Comparison of ENCODE assay signal across 9 mouse cellular contexts in the genomic region with DNA sequence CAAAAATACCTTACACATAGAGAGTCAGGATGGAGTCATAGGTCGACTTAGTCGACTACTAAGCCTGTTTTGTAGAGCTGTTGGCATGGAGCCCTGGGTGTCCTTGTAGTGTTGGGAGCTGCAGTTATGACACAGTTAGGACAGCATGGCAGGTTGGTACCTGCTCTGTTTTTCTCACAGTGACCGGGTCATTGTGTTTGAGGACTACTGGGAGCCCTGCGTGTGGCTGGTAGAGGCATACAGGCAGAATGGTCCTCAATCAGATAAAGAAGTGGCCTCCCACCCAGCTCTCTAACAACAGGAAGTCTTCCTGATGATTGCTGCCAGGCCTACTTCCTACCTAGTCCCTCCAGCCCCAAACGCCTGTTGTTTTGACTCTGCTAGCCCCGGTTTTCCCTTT. TPM values are rescaled to one million over a fixed set of nuclear protein-coding genes. Genes with fewer than 3 reads are reported as not detected.
DNase-seq lines count a peak whose midpoint lies in the region; ATAC-seq lines count a peak whose summit lies in the region.
"Had no signal": no experiment of that assay in that cellular context is flagged by ENCODE, and none has a peak within 500 bp of the region (broad histone marks: within the 10 kb centered on the region; RNA-seq: fewer than 3 reads in every experiment).

No protein-coding gene starts in this region.

- H3K36me3 ChIP-seq in lung, embryonic 15.5 days = no peaks in the 10 kb centered on the region
- H3K36me3 ChIP-seq in heart, embryonic 11.5 days (ENCODE audit: control insufficient read depth, insufficient read depth, low read length) = no peaks in the 10 kb centered on the region
- peaks cover 5% of the 10 kb centered on the region; the same call in 1 of the 2 replicates for H3K36me3 ChIP-seq in kidney, embryonic 15.5 days
- no peaks in the 10 kb centered on the region for H3K36me3 ChIP-seq in midbrain, embryonic 16.5 days (ENCODE audit: control insufficient read depth, insufficient read depth, low read length)

- no peaks in the 10 kb centered on the region for H3K9me3 ChIP-seq in lung, embryonic 15.5 days
- no peaks in the 10 kb centered on the region for H3K9me3 ChIP-seq in heart, embryonic 11.5 days (replicated peaks; ENCODE audit: control insufficient read depth, low read length)
- H3K9me3 ChIP-seq in kidney, embryonic 15.5 days (replicated peaks) = no peaks in the 10 kb centered on the region
- H3K9me3 ChIP-seq in midbrain, embryonic 16.5 days (replicated peaks; ENCODE audit: control insufficient read depth, low read length, poor library complexity, severe bottlenecking) = no peaks in the 10 kb centered on the region

- H3K4me1 ChIP-seq in lung, embryonic 15.5 days = peaks cover 52% of the 10 kb centered on the region
- H3K4me1 ChIP-seq in heart, embryonic 11.5 days (ENCODE audit: control insufficient read depth, insufficient read depth, low read length) = peaks cover 54% of the 10 kb centered on the region
- H3K4me1 ChIP-seq in kidney, embryonic 15.5 days = peaks cover 58% of the 10 kb centered on the region
- H3K4me1 ChIP-seq in midbrain, embryonic 16.5 days (ENCODE audit: control insufficient read depth, insufficient read depth, low read length) = peaks cover 17% of the 10 kb centered on the region; the same call in 1 of the 2 replicates

- H3K27me3 ChIP-seq in lung, embryonic 15.5 days = no peaks in the 10 kb centered on the region
- H3K27me3 ChIP-seq in heart, embryonic 11.5 days (ENCODE audit: control insufficient read depth, insufficient read depth, low read length) = no peaks in the 10 kb centered on the region
- no peaks in the 10 kb centered on the region for H3K27me3 ChIP-seq in kidney, embryonic 15.5 days
- H3K27me3 ChIP-seq in midbrain, embryonic 16.5 days (ENCODE audit: control insufficient read depth, insufficient read depth, low read depth, low read length) = no peaks in the 10 kb centered on the region

- H3K27ac ChIP-seq in lung, embryonic 15.5 days = no peak overlapping the region; the same call in 1 of the 2 replicates
- peak overlapping the region; percentile 46; the same call in 1 of the 2 replicates for H3K27ac ChIP-seq in heart, embryonic 11.5 days (ENCODE audit: low read depth, low read length)
- H3K27ac ChIP-seq in kidney, embryonic 15.5 days = peak overlapping the region; percentile 45
- H3K27ac ChIP-seq in midbrain, embryonic 16.5 days (ENCODE audit: low read length) = no peak overlapping the region

- H3K4me2 ChIP-seq in lung, embryonic 15.5 days = 0 out of 2 replicates have a peak overlapping the region, but pooled peaks have one; percentile 5
- no peak overlapping the region for H3K4me2 ChIP-seq in heart, embryonic 11.5 days
- H3K4me2 ChIP-seq in kidney, embryonic 15.5 days = no peak overlapping the region
- H3K4me2 ChIP-seq in midbrain, embryonic 16.5 days (ENCODE audit: low read length) = no peak overlapping the region

- no peak for DNase-seq in lung, postnatal 4 days
- peak; percentile 88 for DNase-seq in adrenal gland, adult 8-10 months
- DNase-seq in frontal cortex, postnatal 10 days (ENCODE audit: low spot score in 2 of 2) = no peak

- H3K9ac ChIP-seq in lung, embryonic 15.5 days = no peak overlapping the region
- H3K9ac ChIP-seq in heart, embryonic 11.5 days (ENCODE audit: low read depth, low read length) = no peak overlapping the region
- H3K9ac ChIP-seq in kidney, embryonic 15.5 days = no peak overlapping the region
- no peak overlapping the region for H3K9ac ChIP-seq in midbrain, embryonic 16.5 days (ENCODE audit: low read depth, low read length)

- no peak overlapping the region for H3K4me3 ChIP-seq in lung, embryonic 15.5 days
- no peak overlapping the region for H3K4me3 ChIP-seq in heart, embryonic 11.5 days (ENCODE audit: low read depth, low read length)
- H3K4me3 ChIP-seq in kidney, embryonic 15.5 days (replicated peaks) = no peak overlapping the region
- H3K4me3 ChIP-seq in midbrain, embryonic 16.5 days (ENCODE audit: low read depth, low read length) = no peak overlapping the region

- ATAC-seq in lung, embryonic 15.5 days (ENCODE audit: borderline replicate concordance, extremely low read depth, low FRiP score, low TSS enrichment) = no peak
- ATAC-seq in heart, embryonic 11.5 days (replicated peaks; ENCODE audit: insufficient number of reproducible peaks, low FRiP score, low TSS enrichment) = no peak; the same call in 1 of the 2 replicates
- no peak for ATAC-seq in kidney, embryonic 15.5 days (replicated peaks; ENCODE audit: low FRiP score)
- ATAC-seq in midbrain, embryonic 16.5 days = no peak
- no peak for ATAC-seq in granulocyte monocyte progenitor cell, adult 5-6 weeks (replicated peaks; ENCODE audit: poor library complexity, severe bottlenecking)
- ATAC-seq: CD4-positive, CD25-positive, alpha-beta regulatory T cell, adult 4 months had no signal

- 30% methylated on average over 6 of the region's 6 CpGs for WGBS in lung, embryonic 15.5 days
- WGBS in heart, embryonic 11.5 days (ENCODE audit: insufficient replicate concordance) = 15% methylated on average over 6 of the region's 6 CpGs
- WGBS in kidney, embryonic 15.5 days = 36% methylated on average over 6 of the region's 6 CpGs
- WGBS in midbrain, embryonic 16.5 days = 75% methylated on average over 6 of the region's 6 CpGs

RNA-seq across cellular contexts. Expression of a gene that starts 20.2 kb away (rescaled TPM):
- 12.7 and 14.9 TPM in 2 replicates for polyA plus RNA-seq in lung, embryonic 15.5 days (2015; fragmentation: Nextera tagmentation; extraction: Ambion mirVana)
- total RNA-seq in adrenal gland, adult 8-10 months (2022) = 100 to 1,000 TPM; 131 to 220 (median 161) TPM
- 14.3 and 16.7 TPM in 2 replicates for polyA plus RNA-seq in heart, embryonic 11.5 days (2014; fragmentation: Nextera tagmentation; extraction: Ambion mirVana)
- 18.6 and 19.4 TPM in 2 replicates for polyA plus RNA-seq in kidney, embryonic 15.5 days (2015; fragmentation: Nextera tagmentation; extraction: Ambion mirVana)
- polyA plus RNA-seq in midbrain, embryonic 16.5 days (2015; fragmentation: Nextera tagmentation; extraction: Ambion mirVana) = 4.2 and 4.5 TPM in 2 replicates
- total RNA-seq in granulocyte monocyte progenitor cell, adult 5-6 weeks (2014; fragmentation: Nextera tagmentation) = 55.2 and 56.4 TPM in 2 replicates
- 85.0 and 94.5 TPM in 2 replicates for total RNA-seq in granulocyte monocyte progenitor cell, adult 5-6 weeks (2017)

RNA-seq across cellular contexts. Expression of a gene that starts 47.7 kb away (rescaled TPM):
- 29.7 and 30.0 TPM in 2 replicates for polyA plus RNA-seq in lung, embryonic 15.5 days (2015; fragmentation: Nextera tagmentation; extraction: Ambion mirVana)
- total RNA-seq in adrenal gland, adult 8-10 months (2022) = 10 to 100 TPM; 50.4 to 58.0 (median 51.8) TPM
- polyA plus RNA-seq in heart, embryonic 11.5 days (2014; fragmentation: Nextera tagmentation; extraction: Ambion mirVana) = 18.1 and 21.2 TPM in 2 replicates
- 25.3 and 26.0 TPM in 2 replicates for polyA plus RNA-seq in kidney, embryonic 15.5 days (2015; fragmentation: Nextera tagmentation; extraction: Ambion mirVana)
- polyA plus RNA-seq in midbrain, embryonic 16.5 days (2015; fragmentation: Nextera tagmentation; extraction: Ambion mirVana) = 10.7 and 11.2 TPM in 2 replicates
- 10.1 and 16.8 TPM in 2 replicates for total RNA-seq in granulocyte monocyte progenitor cell, adult 5-6 weeks (2014; fragmentation: Nextera tagmentation)
- total RNA-seq in granulocyte monocyte progenitor cell, adult 5-6 weeks (2017) = 20.5 and 22.7 TPM in 2 replicates

Comparison
In these comparisons a context has a peak if more than half of its experiments do, and no peak if none do; other contexts are left out.
1. H3K27ac ChIP-seq: peak in heart, embryonic 11.5 days (single experiment) and kidney, embryonic 15.5 days (single experiment); none in lung, embryonic 15.5 days (single experiment) and midbrain, embryonic 16.5 days (single experiment).